Mouse (Mus musculus) urinary bladder, postnatal 25 days (tissue): ENCODE results near the gene Olfr221.

Experiments
- DNase-seq: peaks from one replicate; pipeline ENCODE4 v3.0.0; 2022; ENCODE audit warnings: low spot score

The Olfr221 gene

GRCm38 (mm10) chr14:52005616-52006015 lies 36.6 kb downstream of the Olfr221 start:
- no peak for DNase-seq

GRCm38 (mm10) chr14:52005141-52005540 lies 37.1 kb downstream of the Olfr221 start:
- no peak for DNase-seq

GRCm38 (mm10) chr14:52003981-52004495 lies 38.2 kb downstream of the Olfr221 start:
- no peak for DNase-seq

- DNase-seq: no peak
Measured at GRCm38 (mm10) chr14:51997483-51997882, 44.8 kb downstream of the Olfr221 start.

GRCm38 (mm10) chr14:51996866-51997265 lies 45.4 kb downstream of the Olfr221 start:
- no peak for DNase-seq

GRCm38 (mm10) chr14:51996231-51996841 lies 45.9 kb downstream of the Olfr221 start:
- DNase-seq: no peak

- no peak for DNase-seq
Measured at GRCm38 (mm10) chr14:51995219-51995871, 46.9 kb downstream of the Olfr221 start.

GRCm38 (mm10) chr14:51994453-51994852 lies 47.8 kb downstream of the Olfr221 start:
- DNase-seq: no peak

GRCm38 (mm10) chr14:51989461-51989970 lies 52.7 kb downstream of the Olfr221 start:
- no peak for DNase-seq

GRCm38 (mm10) chr14:51988731-51989130 lies 53.5 kb downstream of the Olfr221 start:
- DNase-seq: no peak

GRCm38 (mm10) chr14:51987177-51987576 lies 55.1 kb downstream of the Olfr221 start:
- DNase-seq: no peak

- no peak for DNase-seq
Measured at GRCm38 (mm10) chr14:51986153-51986505, 56.1 kb downstream of the Olfr221 start.

GRCm38 (mm10) chr14:51985301-51986152 lies 56.7 kb downstream of the Olfr221 start:
- DNase-seq: peak; percentile 59

- peak; percentile 71 for DNase-seq
Measured at GRCm38 (mm10) chr14:51984247-51985231, 57.7 kb downstream of the Olfr221 start, which contains the start of gene Arhgef40. Gene Arhgef40 (plus strand): TSS chr14:51984719.
